Mouse (Mus musculus) Patski (cell line): ENCODE measurements at regions not wholly inside any gene's neighbourhood (a gene's known extent, or its start where the extent isn't known, plus 50 kb on each side); places are given as distances from the start of the nearest gene placed in this dataset.

Experiments used
- ATAC-seq: fragments of 100-300 bp; one replicate; pipeline ENCODE4 v1.8.0; 2021
- CTCF ChIA-PET: fragments of 350-600 bp; sonication (Branson Sonifier 250); formaldehyde crosslinking; loops from one replicate; lab custom pipeline; 2022; ENCODE audit warnings: inconsistent platforms; lab: Charles Lee
- POLR2A ChIA-PET: fragments of 350-600 bp; sonication (Branson Sonifier 250); formaldehyde crosslinking; loops from one replicate; lab custom pipeline; 2022; ENCODE audit warnings: antibody characterized with exemption, inconsistent platforms; lab: Charles Lee
- DNase-seq: peaks from one replicate; pipeline ENCODE4 v3.0.0-alpha.2; 2011; ENCODE audit warnings: low read depth, low spot score
- H3K27me3 ChIP-seq: fragments of 371-371 bp; one replicate; pipeline ENCODE4 v1.5.1; 2021
- CTCF ChIP-seq: fragments of 100-300 bp; IDR thresholded peaks from one replicate; pipeline ENCODE4 v1.5.1; 2021
- in situ Hi-C: fragments of 300-500 bp; cut with MboI; formaldehyde crosslinking; loops from 3 replicates; pipeline ENCODE4 v1.11.1; 2018; ENCODE audit warnings: low pct_unique_long_range_greater_than_20kb, mixed read lengths

DNA sequence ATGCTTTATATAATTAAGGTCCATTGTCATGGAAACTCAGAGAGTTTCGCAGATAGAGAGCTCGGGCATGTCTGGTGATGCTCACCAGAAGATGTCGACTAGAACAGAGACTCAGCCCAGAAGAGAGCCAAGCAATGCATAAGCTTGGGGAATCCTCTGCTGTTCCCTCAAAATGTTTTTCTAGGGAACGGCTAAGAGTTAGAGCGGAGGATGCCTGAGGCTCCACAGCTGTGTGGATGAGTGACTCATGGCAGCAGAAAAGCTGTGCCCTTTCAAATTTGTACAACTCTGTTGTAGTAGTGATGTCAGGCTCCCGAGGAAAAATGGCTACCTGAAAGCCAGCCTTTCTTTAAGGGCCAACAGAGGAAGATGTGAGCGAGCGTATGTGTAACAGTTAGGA, 586.2 kb upstream of the Fam19a5 start:
- DNase-seq, result no peak
- ChIA-PET CTCF (no interaction called here), POLR2A (no interaction called here)
- in situ Hi-C loops, result no loop called here
- TF ChIP-seq CTCF, result no peak
- H3K27me3 ChIP-seq, result no peaks in the 10 kb centered on the region
- no peak for ATAC-seq

DNA sequence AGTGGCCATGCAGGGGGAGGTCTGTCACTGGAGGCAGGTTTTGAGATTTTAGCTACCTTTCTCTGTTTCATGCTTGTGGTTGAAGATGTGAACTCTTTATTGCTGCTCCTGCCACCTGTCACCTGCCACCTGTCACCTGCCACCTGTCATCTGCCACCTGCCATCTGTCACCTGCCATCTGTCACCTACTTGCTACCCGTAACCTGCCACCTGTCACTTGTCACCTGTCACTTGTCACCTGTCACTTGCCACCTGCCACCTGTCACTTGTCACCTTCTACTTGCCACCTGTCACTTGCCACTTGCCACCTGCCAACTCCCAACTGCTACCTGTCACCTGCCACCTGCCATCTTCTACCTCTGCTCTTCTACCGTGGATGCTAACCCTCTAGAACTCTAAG, 581.2 kb upstream of the Fam19a5 start:
- in situ Hi-C loops, result no loop called here
- H3K27me3 ChIP-seq, result no peaks in the 10 kb centered on the region
- no peak for ATAC-seq
- ChIA-PET CTCF (no interaction called here), POLR2A (no interaction called here)
- no peak for TF ChIP-seq CTCF
- DNase-seq, result no peak

GRCm38 (mm10) chr15:86963486-86963885, 580.6 kb upstream of the Fam19a5 start:
- DNase-seq, result no peak
- no peak for ATAC-seq
- in situ Hi-C loops, result no loop called here
- no peak for TF ChIP-seq CTCF
- H3K27me3 ChIP-seq, result no peaks in the 10 kb centered on the region
- CTCF ChIA-PET, result no interaction called here
- POLR2A ChIA-PET, result no interaction called here

DNA sequence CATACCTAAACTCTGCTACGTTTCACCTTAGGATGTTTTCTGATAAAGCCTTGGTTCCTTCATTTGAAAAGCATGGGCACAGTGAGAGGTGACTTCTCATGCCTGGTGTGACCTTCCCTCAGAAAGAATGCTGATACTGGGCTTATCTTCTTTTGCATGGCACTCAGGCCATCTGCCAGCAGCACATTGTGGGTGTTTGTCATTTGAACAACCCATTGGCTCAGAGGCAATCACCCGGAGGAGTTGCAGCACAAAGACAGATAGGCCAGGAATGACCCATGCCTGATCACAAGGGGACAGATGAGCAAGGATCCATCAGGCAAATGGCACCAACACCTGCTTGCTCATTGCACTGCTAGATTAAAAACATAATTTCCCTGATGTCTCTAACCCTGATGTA, 572.7 kb upstream of the Fam19a5 start:
- DNase-seq (no peak), ATAC-seq (no peak)
- no peak for TF ChIP-seq CTCF
- in situ Hi-C loops, result no loop called here
- ChIA-PET POLR2A (no interaction called here), CTCF (no interaction called here)
- H3K27me3 ChIP-seq, result no peaks in the 10 kb centered on the region

DNA sequence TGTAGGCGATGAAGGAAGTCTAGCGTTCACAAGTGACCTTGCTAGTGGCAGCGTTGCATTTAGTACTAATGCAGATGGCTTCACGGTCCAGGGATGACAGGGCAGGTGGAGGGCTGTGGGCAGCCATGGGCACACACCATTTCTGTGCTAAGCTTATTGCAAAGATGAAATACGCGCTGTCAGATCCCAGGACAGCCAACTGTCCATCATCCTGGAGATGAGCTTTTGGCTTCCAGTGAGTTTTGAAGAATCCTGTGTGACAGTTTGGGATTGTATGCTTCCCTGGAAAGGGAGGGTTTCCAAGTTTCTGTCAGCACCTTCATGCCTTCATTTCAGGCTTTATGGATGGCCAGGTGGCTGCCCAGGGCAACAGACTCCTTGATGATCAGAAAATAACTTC, 547.9 kb upstream of the Fam19a5 start:
- ATAC-seq (no peak), DNase-seq (no peak)
- ChIA-PET POLR2A (no interaction called here), CTCF (no interaction called here)
- no peak for TF ChIP-seq CTCF
- in situ Hi-C loops, result no loop called here
- H3K27me3 ChIP-seq, result no peaks in the 10 kb centered on the region

DNA sequence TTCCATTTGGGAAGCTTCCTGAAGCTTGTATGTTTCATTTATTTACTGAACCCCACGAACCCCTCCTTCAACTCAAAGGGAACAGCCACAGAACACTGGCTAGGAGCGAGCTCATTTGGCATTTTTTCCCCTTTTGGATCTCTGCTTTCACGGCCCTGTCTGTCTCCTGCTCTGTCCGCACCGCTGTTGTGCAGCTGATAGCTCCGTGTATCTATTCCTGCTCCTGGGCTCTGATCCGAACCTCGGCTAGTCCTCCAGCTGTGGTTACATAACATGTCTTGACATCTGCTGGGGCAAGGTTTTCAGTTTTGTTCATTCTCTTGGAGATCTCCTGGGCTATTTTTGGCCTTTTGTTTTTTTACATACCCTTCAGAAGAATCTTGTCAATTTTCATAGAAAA, 525.1 kb upstream of the Fam19a5 start:
- ChIA-PET CTCF (no interaction called here), POLR2A (no interaction called here)
- ATAC-seq, result no peak
- no peaks in the 10 kb centered on the region for H3K27me3 ChIP-seq
- in situ Hi-C loops, result no loop called here
- TF ChIP-seq CTCF, result no peak
- DNase-seq, result no peak

GRCm38 (mm10) chr15:87045971-87046370, 498.1 kb upstream of the Fam19a5 start:
- in situ Hi-C loops, result no loop called here
- peaks cover 3% of the 10 kb centered on the region for H3K27me3 ChIP-seq
- DNase-seq (no peak), ATAC-seq (no peak)
- CTCF ChIA-PET, result no interaction called here
- POLR2A ChIA-PET, result no interaction called here
- TF ChIP-seq CTCF, result no peak

- POLR2A ChIA-PET, result no interaction called here
- no peaks in the 10 kb centered on the region for H3K27me3 ChIP-seq
- ATAC-seq, result no peak
- no peak for TF ChIP-seq CTCF
- DNase-seq, result no peak
- in situ Hi-C loops, result no loop called here
- CTCF ChIA-PET, result no interaction called here
Observed at GRCm38 (mm10) chr15:87054186-87054585, 489.9 kb upstream of the Fam19a5 start.

GRCm38 (mm10) chr15:87064890-87065289, 479.2 kb upstream of the Fam19a5 start:
- no peak for ATAC-seq
- TF ChIP-seq CTCF, result no peak
- H3K27me3 ChIP-seq, result no peaks in the 10 kb centered on the region
- ChIA-PET CTCF (no interaction called here), POLR2A (no interaction called here)
- in situ Hi-C loops, result no loop called here
- no peak for DNase-seq

- no peak for DNase-seq
- CTCF ChIA-PET, result no interaction called here
- ATAC-seq, result no peak
- in situ Hi-C loops, result no loop called here
- no peak for TF ChIP-seq CTCF
- POLR2A ChIA-PET, result no interaction called here
- H3K27me3 ChIP-seq, result no peaks in the 10 kb centered on the region
Observed at GRCm38 (mm10) chr15:87068261-87068660, 475.8 kb upstream of the Fam19a5 start.

- in situ Hi-C loops, result no loop called here
- no peak for TF ChIP-seq CTCF
- ATAC-seq, result no peak
- no peak for DNase-seq
- POLR2A ChIA-PET, result no interaction called here
- peaks cover 5% of the 10 kb centered on the region for H3K27me3 ChIP-seq
- CTCF ChIA-PET, result no interaction called here
Observed at GRCm38 (mm10) chr15:87074559-87074958, 469.5 kb upstream of the Fam19a5 start.

DNA sequence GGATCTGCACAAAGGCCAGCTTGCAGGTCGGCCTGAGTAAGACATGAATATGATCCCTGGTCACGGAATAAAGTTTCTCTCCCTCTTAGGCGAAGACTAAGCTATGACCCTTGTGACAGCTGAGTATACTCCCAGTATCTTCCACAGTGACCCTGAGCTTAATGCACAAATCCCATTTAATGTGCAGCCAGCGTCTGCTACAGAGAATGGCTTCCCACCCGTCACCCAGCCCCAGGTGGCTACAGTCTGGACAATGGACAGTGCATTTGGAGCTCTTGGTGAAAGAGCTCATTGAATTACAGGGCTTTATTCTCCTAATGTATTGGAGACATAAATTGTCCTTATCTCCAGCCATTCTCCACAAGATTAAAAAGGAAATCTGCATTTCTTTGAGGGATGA, 454.3 kb upstream of the Fam19a5 start:
- in situ Hi-C loops, result no loop called here
- CTCF ChIA-PET, result interaction anchor here (0.8 kb wide), 1 partner anchor 22 kb away, joined by 3 read pairs; no protein-coding TSS in a partner anchor
- ATAC-seq (no peak), DNase-seq (no peak)
- POLR2A ChIA-PET, result no interaction called here
- H3K27me3 ChIP-seq, result no peaks in the 10 kb centered on the region
- TF ChIP-seq CTCF, result no peak
